Mouse (Mus musculus) midbrain, postnatal 0 days (tissue): ENCODE measurements around the gene Slain2. TPM values are rescaled to one million over a fixed set of nuclear protein-coding genes. Genes with fewer than 3 reads are reported as not detected.
"Not testable (repeated sequence)": the region's sequence is repeated elsewhere in the genome, so short reads cannot be mapped to it uniquely, and the experiment has no call there.

Experiments used
- ATAC-seq: fragments of 200-750 bp; cut with Nextera tagmentation; 2 replicates; pipeline ENCODE4 v1.8.0; 2017; ENCODE audit warnings: moderate number of reproducible peaks, mild to moderate bottlenecking, moderate TSS enrichment, moderate library complexity; ENCODE audit not compliant: low FRiP score
- DNase-seq: peaks from one replicate; pipeline ENCODE4 v3.0.0-alpha.2; 2015; ENCODE audit warnings: low spot score
- H3K27ac ChIP-seq: fragments of 300-500 bp; sonication (generic); 2 replicates; pipeline ENCODE4 v1.5.1; 2014; ENCODE audit warnings: low read depth, mild to moderate bottlenecking, low read length, mixed read lengths
- H3K27me3 ChIP-seq: fragments of 300-500 bp; sonication (generic); 2 replicates; pipeline ENCODE4 v1.6.1; 2014; ENCODE audit warnings: low read length, control low read depth, mixed read lengths; ENCODE audit not compliant: insufficient read depth
- H3K36me3 ChIP-seq: fragments of 300-500 bp; sonication (generic); 2 replicates; pipeline ENCODE4 v1.6.1; 2014; ENCODE audit warnings: low read length, control low read depth, mixed read lengths; ENCODE audit not compliant: insufficient read depth
- H3K4me1 ChIP-seq: fragments of 300-500 bp; sonication (generic); 2 replicates; pipeline ENCODE4 v1.6.1; 2014; ENCODE audit warnings: mild to moderate bottlenecking, control low read depth, antibody characterized with exemption, low read length, mixed read lengths; ENCODE audit not compliant: insufficient read depth
- H3K4me2 ChIP-seq: fragments of 300-500 bp; sonication (generic); 2 replicates; pipeline ENCODE4 v1.6.1; 2014; ENCODE audit warnings: low read depth, mild to moderate bottlenecking, low read length, mixed read lengths; ENCODE audit not compliant: poor library complexity, severe bottlenecking
- H3K4me3 ChIP-seq: fragments of 300-500 bp; sonication (generic); 2 replicates; pipeline ENCODE4 v1.5.1; 2014; ENCODE audit warnings: low read depth, mild to moderate bottlenecking, low read length, moderate library complexity
- H3K9ac ChIP-seq: fragments of 300-500 bp; sonication (generic); replicated peaks from 2 replicates; pipeline ENCODE4 v1.6.1; 2014; ENCODE audit warnings: mild to moderate bottlenecking, low read length, moderate library complexity, mixed read lengths; ENCODE audit not compliant: poor library complexity, severe bottlenecking
- H3K9me3 ChIP-seq: fragments of 300-500 bp; sonication (generic); 2 replicates; pipeline ENCODE4 v1.6.1; 2016; ENCODE audit warnings: low read length, control low read depth
- CTCF ChIP-seq: IDR thresholded peaks from 2 replicates; pipeline ENCODE4 v1.5.1; 2016; ENCODE audit warnings: antibody characterized with exemption, mild to moderate bottlenecking
- WGBS: fragments of 180-500 bp; shearing (Covaris S2); extraction: QIAGEN DNeasy Blood & Tissue Kit; methylation state at CpG from one replicate; pipeline ENCODE4 v1.1.7; 2014; 5-methylcytosine and 5-hydroxymethylcytosine counted together
- polyA plus RNA-seq: library from polyadenylated mRNA; unstranded; fragments of >200 nt; fragmentation: Nextera tagmentation; extraction: Ambion mirVana; gene quantifications from 2 replicates; pipeline ENCODE4 v1.2.1, GENCODE M21; 2015
- total RNA-seq: library from RNA; depleted of rRNA; stranded (reverse); fragments of >200 nt; gene quantifications from 2 replicates; pipeline ENCODE4 v1.2.3, GENCODE M21; 2014

The Slain2 gene
- total and polyA plus RNA-seq, 2 experiments from 2014 or later = 10.8 to 42.2 TPM

DNA sequence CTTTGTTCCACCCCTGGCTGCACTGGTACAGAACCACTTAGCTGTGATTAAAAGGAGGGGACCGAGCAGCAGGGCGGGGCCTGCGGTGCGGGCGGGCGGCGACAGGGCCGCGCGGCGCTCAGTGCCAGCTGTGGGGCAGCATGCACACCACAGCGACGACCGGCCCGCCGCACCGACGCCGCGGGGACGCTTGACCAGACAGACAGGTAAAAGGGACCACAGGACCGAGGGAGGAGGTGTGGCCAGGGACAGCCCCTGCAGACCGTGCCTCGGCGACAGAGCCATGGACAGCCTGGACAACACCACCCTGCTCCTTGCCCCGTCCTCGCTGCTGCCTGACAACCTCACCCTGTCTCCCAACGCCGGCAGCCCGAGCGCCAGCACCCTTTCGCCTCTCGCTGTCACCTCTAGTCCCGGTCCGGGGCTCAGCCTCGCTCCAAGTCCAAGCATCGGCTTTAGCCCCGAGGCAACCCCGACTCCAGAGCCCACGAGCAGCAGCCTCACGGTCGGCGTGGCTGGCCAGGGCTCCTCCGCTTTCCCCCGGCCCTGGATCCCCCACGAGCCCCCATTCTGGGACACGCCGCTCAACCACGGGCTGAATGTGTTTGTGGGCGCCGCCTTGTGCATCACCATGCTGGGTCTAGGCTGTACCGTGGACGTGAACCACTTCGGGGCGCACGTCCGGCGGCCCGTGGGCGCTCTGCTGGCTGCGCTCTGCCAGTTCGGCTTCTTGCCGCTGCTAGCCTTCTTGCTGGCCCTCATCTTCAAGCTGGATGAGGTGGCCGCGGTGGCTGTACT lies 92.9 kb downstream of the Slain2 start, which contains the start of gene Slc10a4:
Gene Slc10a4, plus strand, starts transcription at position 100 of the 798 bp plus-strand sequence.
- Histone ChIP-seq H3K9me3 (no peaks in the 10 kb centered on the region), H3K27ac (no peak within 1 kb of the TSS), H3K9ac (peak within 1 kb of the TSS; percentile 36; the same call in 1 of the 2 replicates), H3K27me3 (no peaks in the 10 kb centered on the region), H3K4me1 (no peaks in the 10 kb centered on the region), H3K36me3 (no peaks in the 10 kb centered on the region), H3K4me3 (peak within 1 kb of the TSS; percentile 37), H3K4me2 (peak within 1 kb of the TSS; percentile 54)
- DNase-seq (no peak), ATAC-seq (peak; percentile 75)
- no peak for TF ChIP-seq CTCF
- 8% methylated on average over 64 of the region's 65 CpGs for WGBS

DNA sequence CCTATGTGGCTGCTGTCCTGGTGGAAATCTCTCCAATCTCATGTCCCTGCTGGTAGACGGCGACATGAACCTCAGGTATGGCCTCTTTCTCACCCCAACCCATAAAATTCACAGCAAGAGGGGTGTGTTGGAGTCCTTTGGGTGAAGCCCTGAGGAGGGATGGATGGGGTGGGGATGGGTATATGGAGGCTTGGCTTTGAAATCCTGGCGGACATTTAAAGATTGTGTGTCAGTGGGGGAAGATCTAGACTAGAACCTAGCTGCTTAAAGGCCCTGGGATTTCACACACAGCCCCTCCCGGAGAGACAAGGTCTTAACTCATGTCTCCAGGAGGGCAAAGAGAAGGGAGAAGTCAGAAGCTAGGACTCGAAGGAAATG lies 93.5 kb downstream of the Slain2 start:
- no peak for DNase-seq
- Histone ChIP-seq H3K27me3 (no peaks in the 10 kb centered on the region), H3K9ac (no peak overlapping the region), H3K36me3 (no peaks in the 10 kb centered on the region), H3K9me3 (no peaks in the 10 kb centered on the region), H3K4me3 (peak overlapping the region; percentile 37), H3K4me1 (no peaks in the 10 kb centered on the region), H3K27ac (no peak overlapping the region), H3K4me2 (no peak overlapping the region)
- 45% methylated on average over 5 of the region's 5 CpGs for WGBS
- no peak for TF ChIP-seq CTCF
- ATAC-seq = 0 out of 2 replicates have a peak, but pooled peaks have one; percentile 8

DNA sequence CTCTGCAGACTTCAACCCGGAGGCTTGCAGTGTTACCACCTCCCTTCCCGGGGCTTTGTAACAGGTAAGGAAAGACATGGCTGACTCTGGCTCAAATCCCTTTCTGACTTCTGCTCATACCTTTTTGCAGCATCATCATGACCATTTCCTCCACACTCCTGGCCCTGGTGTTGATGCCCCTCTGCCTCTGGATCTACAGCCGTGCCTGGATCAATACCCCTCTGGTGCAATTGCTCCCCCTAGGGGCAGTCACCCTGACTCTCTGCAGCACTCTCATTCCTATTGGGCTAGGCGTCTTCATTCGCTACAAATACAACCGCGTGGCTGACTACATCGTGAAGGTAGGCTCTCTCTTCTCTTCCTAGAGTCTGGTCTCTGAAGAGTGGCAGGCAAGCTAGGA lies 94.1 kb downstream of the Slain2 start:
- not testable (repeated sequence) for DNase-seq, H3K9me3 ChIP-seq, H3K4me3 ChIP-seq, H3K27me3 ChIP-seq, H3K4me1 ChIP-seq, H3K36me3 ChIP-seq, H3K27ac ChIP-seq, ATAC-seq, H3K4me2 ChIP-seq, H3K9ac ChIP-seq
- WGBS = 35% methylated on average over 8 of the region's 8 CpGs
- peak; percentile 29 for TF ChIP-seq CTCF

DNA sequence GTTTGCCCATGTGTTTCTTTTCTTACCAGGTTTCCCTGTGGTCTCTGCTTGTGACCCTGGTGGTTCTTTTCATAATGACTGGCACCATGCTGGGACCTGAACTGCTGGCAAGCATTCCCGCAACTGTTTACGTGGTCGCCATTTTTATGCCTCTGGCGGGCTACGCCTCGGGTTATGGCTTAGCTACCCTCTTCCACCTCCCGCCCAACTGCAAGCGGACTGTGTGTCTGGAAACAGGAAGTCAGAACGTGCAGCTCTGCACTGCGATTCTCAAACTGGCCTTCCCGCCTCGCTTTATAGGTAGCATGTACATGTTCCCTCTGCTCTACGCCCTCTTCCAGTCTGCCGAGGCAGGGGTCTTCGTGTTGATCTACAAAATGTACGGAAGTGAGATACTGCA lies 97.7 kb downstream of the Slain2 start:
- not testable (repeated sequence) for H3K27ac ChIP-seq, H3K27me3 ChIP-seq, H3K9me3 ChIP-seq, H3K4me2 ChIP-seq, H3K4me1 ChIP-seq, H3K4me3 ChIP-seq, H3K9ac ChIP-seq, H3K36me3 ChIP-seq, ATAC-seq, DNase-seq
- 91% methylated on average over 15 of the region's 16 CpGs for WGBS

DNA sequence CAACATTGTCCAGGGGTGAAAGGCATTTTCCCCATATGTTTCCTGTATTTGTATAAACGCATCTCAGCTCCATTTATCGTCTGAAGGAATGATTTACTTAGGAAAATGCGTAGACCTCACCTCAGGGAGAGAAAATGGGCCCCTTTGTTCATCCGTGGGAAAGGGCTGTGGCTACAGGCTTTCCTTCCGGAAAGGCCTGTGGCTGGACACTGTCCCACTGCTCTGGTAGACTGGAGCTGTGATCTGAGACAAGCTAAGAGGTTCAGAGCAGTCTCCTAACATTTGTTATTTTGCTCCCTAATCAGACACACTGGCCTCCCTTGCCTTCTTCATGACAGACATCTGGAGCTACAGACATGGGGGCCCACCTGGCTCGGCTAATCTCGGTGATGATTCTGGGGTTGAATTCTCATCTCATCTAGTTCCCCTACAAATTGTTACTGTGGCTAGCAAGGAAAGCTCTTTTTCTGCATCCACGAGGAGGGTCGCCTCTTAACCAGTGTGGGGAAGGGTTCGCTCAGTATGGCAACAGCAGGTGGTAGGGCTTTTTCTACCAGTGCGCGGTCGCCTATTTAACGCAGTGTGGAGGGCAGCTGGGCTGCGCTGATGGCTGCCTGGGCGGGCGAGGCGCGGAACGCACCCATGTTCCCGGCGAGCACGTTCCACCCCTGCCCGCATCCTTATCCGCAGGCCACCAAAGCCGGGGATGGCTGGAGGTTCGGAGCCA lies 98.9 kb downstream of the Slain2 start:
- H3K27me3 ChIP-seq, H3K9ac ChIP-seq, H3K9me3 ChIP-seq, H3K4me1 ChIP-seq, DNase-seq, H3K27ac ChIP-seq, H3K36me3 ChIP-seq: not testable (repeated sequence)
- peak; percentile 34; the same call in 1 of the 2 replicates for ATAC-seq
- Histone ChIP-seq H3K4me2 (0 out of 2 replicates have a peak overlapping the region, but pooled peaks have one; percentile 46), H3K4me3 (peak overlapping the region; percentile 31; the same call in 1 of the 2 replicates)
- WGBS = 25% methylated on average over 24 of the region's 27 CpGs

DNA sequence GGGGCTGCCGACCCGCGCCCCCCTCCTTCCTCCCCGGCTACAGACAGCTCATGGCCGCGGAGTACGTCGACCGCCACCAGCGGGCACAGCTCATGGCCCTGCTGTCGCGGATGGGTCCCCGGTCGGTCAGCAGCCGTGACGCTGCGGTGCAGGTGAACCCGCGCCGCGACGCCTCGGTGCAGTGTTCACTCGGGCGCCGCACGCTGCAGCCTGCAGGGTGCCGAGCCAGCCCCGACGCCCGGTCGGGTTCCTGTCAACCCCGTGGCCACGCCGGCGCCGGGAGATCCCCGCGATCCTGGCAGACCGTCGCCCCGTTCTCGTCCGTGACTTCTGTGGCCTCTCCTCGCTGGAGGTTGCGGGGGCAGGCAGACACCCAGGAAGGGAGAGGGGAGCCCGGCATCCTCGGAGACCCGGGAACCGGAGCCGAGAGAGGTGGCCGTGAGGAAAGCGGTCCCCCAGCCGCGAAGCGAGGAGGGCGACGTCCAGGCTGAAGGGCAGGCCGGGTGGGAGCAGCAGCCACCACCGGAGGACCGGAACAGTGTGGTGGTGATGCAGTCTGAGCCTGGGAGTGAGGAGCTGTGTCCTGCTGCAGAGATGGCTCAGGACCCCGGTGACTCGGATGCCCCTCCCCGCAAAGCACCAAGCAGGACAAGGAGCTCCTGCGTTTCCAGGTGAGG lies 99.6 kb downstream of the Slain2 start:
- H3K27me3 ChIP-seq, H3K4me1 ChIP-seq, H3K27ac ChIP-seq, H3K9me3 ChIP-seq, H3K36me3 ChIP-seq, DNase-seq: not testable (repeated sequence)
- WGBS = 2% methylated on average over 27 of the region's 65 CpGs
- peak; percentile 60 for ATAC-seq
- peak overlapping the region; percentile 33; the same call in 1 of the 2 replicates for H3K9ac ChIP-seq
- peak overlapping the region; percentile 46 for H3K4me2 ChIP-seq
- H3K4me3 ChIP-seq = peak overlapping the region; percentile 31
